Mouse (Mus musculus) layer of hippocampus, adult 2 months (tissue): ENCODE results near the gene Ascc1. TPM values are rescaled to one million over a fixed set of nuclear protein-coding genes. Genes with fewer than 3 reads are reported as not detected.

Experiments
- DNase-seq, 2 experiments: peaks; one replicate each; pipeline ENCODE4 v3.0.0; 2022; ENCODE audit warnings: low spot score in 2 of 2
- H3K27ac ChIP-seq: fragments of 200-600 bp; 2 replicates; pipeline ENCODE4 v1.8.1; 2022
- H3K4me3 ChIP-seq: fragments of 200-600 bp; 2 replicates; pipeline ENCODE4 v1.8.1; 2022; ENCODE audit warnings: mild to moderate bottlenecking
- CTCF ChIP-seq: fragments of 200-600 bp; conservative IDR thresholded peaks from 2 replicates; pipeline ENCODE4 v1.8.1; 2022; ENCODE audit warnings: antibody characterized with exemption, mild to moderate bottlenecking, moderate library complexity
- microRNA-seq, 2 experiments: library from miRNA; unstranded; fragments of <30 nt; microRNA quantifications; one replicate each; pipeline ENCODE4 v1.2.0; 2021
- total RNA-seq, 2 experiments: library from RNA; stranded (reverse); gene quantifications; 2 replicates each; pipeline ENCODE4 v1.2.3; 2021

Ascc1 gene
- total RNA-seq, 2 experiments from 2014 or later = 15.3 to 17.2 TPM

- Histone ChIP-seq H3K4me3 (no peak overlapping the region), H3K27ac (no peak overlapping the region)
- TF ChIP-seq CTCF = peak; percentile 93
- DNase-seq = peak; percentile 63 to 88
Observed at GRCm38 (mm10) chr10:60148087-60148486, 145.5 kb downstream of the Ascc1 start.

Small RNAs within 50 kb of the gene (microRNA-seq; reads per million reads assigned to microRNA genes)
- 2.9 to 3.8 reads per million in 2 experiments for gene Mir6906

Other genes with a start within 250 kb of the Ascc1 start
- gene Dnajb12, start 123.2 kb upstream of the Ascc1 start, total RNA-seq = 10 to 100 TPM; 54.4 to 56.8 TPM
- gene Ddit4, start 51.0 kb upstream of the Ascc1 start, total RNA-seq = 10 to 100 TPM; 63.6 to 66.7 TPM
- gene Anapc16, start 330 bp downstream of the Ascc1 start, total RNA-seq = 10 to 100 TPM; 64.8 to 71.4 TPM
- 100 to 1,000 TPM; 476 to 514 TPM for gene Spock2, start 103.4 kb downstream of the Ascc1 start, total RNA-seq
- 1 to 10 TPM; 1.2 to 1.8 TPM for gene Chst3, start 216.5 kb downstream of the Ascc1 start, total RNA-seq